Mouse (Mus musculus): Measurements from ENCODE around the gene Triobp.

DNA sequence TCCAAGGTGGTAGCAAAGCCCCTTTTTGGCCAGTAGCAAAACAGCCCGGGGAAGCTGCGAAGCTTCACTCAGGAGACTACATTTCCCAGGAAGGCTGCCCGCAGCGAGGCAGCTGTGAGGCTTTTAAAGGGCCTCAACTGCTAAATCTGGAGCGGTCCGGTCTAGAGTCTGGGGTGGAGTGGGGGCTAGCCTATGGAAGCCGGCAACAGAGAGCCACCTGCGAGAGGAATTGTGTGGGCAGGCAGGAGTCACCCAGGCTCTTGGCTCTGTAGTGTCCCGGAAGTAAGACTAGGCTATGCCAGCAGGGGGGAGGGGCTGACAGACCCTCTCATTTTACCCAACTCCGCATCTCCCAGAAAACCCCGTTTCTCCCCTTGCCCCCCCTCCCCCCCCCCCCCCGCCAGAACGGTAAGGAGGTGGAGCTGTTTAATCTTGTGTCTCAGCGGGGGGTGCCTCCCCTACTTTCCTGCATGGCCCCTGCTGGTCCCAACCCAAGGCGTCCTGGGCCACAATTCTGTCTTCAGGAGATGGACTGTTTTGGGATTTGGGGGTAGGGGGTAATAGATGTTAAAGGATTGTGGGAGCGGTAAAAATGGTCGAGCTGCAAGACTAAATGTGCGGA lies 78.3 kb downstream of the Triobp start:
- TF ChIP-seq CTCF (IDR thresholded peaks at IDR 0.05; ENCODE audit: control insufficient read depth, insufficient read depth, insufficient read length) (no peak), MYOD1 (IDR thresholded peaks at IDR 0.05; ENCODE audit: control insufficient read depth, insufficient read length, low read depth) (no peak)

Data from C2C12 (cell line).